Mouse (Mus musculus): Measurements from ENCODE around the gene Il12rb1.

DNA sequence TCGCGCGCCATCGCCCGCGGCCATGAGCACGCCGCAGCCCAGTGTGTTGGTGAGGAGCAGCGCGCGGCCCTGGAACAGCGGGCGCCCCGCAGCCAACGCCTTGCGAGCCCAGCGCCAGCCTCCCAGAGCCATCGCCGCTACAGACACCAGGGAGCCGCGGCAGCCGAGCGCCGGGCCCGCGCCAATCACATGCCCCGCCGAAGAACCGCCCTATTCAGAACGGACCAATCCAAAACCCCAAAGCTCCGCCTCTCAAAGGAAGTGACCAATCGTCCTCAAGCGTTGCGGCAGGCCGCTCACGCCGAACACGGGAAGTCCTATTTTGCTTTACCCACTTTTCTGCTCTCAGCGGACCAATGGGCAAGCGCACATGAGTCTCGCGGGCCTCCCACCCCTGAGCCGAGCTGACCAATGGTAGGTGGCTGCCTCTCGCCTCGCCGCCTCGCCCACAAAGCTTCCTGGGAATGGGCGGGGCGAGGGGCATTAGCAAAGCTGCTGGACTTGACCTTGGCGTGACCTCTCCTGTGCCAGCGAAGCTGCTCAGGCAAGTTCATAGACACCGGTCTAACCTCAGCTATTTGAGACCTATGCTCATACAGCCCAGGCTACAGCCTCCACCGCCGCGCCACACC lies 47.4 kb upstream of the Il12rb1 start, which contains the start of gene Mpv17l2:
- TF ChIP-seq CTCF (IDR thresholded peaks at IDR 0.05; ENCODE audit: borderline replicate concordance, extremely low read depth, insufficient read depth, insufficient read length): no peak
- TF ChIP-seq POLR2A (IDR thresholded peaks at IDR 0.05; ENCODE audit: borderline replicate concordance, extremely low read depth, insufficient read depth, insufficient read length, poor library complexity, severe bottlenecking): peak; percentile 64

Data from brain, embryonic 14.5 days (tissue).